ENCODE assay signal across 15 mouse cellular contexts in genomic region chrX:11486588-11486987, GRCm38 (mm10).
DNase-seq lines count a peak whose midpoint lies in the region; ATAC-seq and TF ChIP-seq lines count a peak whose summit lies in the region.
"Had no signal": no experiment of that assay in that cellular context is flagged by ENCODE, and none has a peak within 500 bp of the region (broad histone marks: within the 10 kb centered on the region; RNA-seq: fewer than 3 reads in every experiment).

No protein-coding gene starts in this region.

- intact Hi-C loops in heart, postnatal 36 days (cut with DNase I) = no loop called here

- WGBS in heart, postnatal 0 days = 24% methylated on average over 2 of the region's 2 CpGs
- 61% methylated on average over 2 of the region's 2 CpGs for WGBS in midbrain, embryonic 12.5 days
- WGBS in midbrain, embryonic 13.5 days = 48% methylated on average over 2 of the region's 2 CpGs
- 11% methylated on average over 2 of the region's 2 CpGs for WGBS in embryonic facial prominence, embryonic 15.5 days

- no peaks in the 10 kb centered on the region for H3K27me3 ChIP-seq in heart, postnatal 0 days (ENCODE audit: control insufficient read depth, insufficient read depth, low read length)
- peaks cover 20% of the 10 kb centered on the region; the same call in 1 of the 2 replicates for H3K27me3 ChIP-seq in midbrain, embryonic 12.5 days
- peaks cover 12% of the 10 kb centered on the region; the same call in 1 of the 2 replicates for H3K27me3 ChIP-seq in midbrain, embryonic 13.5 days
- H3K27me3 ChIP-seq in embryonic facial prominence, embryonic 15.5 days = no peaks in the 10 kb centered on the region; the same call in 1 of the 2 replicates
- H3K27me3 ChIP-seq: liver, embryonic 13.5 days had no signal

- peak; percentile 55; the same call in 1 of the 2 replicates for ATAC-seq in heart, postnatal 0 days (ENCODE audit: insufficient read depth, low read depth)
- no peak for ATAC-seq in midbrain, embryonic 12.5 days (ENCODE audit: low FRiP score, low read depth)
- no peak for ATAC-seq in midbrain, embryonic 13.5 days
- ATAC-seq in embryonic facial prominence, embryonic 15.5 days (ENCODE audit: insufficient number of reproducible peaks, low FRiP score, low TSS enrichment, low read depth) = 0 out of 2 replicates have a peak, but pooled peaks have one; percentile 47

- no peak for TF ChIP-seq EP300 in heart, postnatal 0 days (IDR thresholded peaks at IDR 0.05; ENCODE audit: low read depth)

- DNase-seq in heart, postnatal 0 days (ENCODE audit: low spot score) = no peak
- no peak for DNase-seq in heart, postnatal 36 days
- no peak for DNase-seq in T-cell, adult 2 months (ENCODE audit: low spot score)
- DNase-seq in adrenal gland, postnatal 25 days = no peak
- DNase-seq: adrenal gland, adult 2 months; cerebellum, adult 8-10 months; gastrocnemius, adult 2 months; heart, postnatal 10 days; liver, embryonic 13.5 days; thymus, adult 18-20 months had no signal

- no peaks in the 10 kb centered on the region for H3K9me3 ChIP-seq in heart, postnatal 0 days (replicated peaks; ENCODE audit: control insufficient read depth, low read length)
- no peaks in the 10 kb centered on the region for H3K9me3 ChIP-seq in midbrain, embryonic 12.5 days
- no peaks in the 10 kb centered on the region for H3K9me3 ChIP-seq in midbrain, embryonic 13.5 days
- no peaks in the 10 kb centered on the region for H3K9me3 ChIP-seq in embryonic facial prominence, embryonic 15.5 days (replicated peaks)
- H3K9me3 ChIP-seq: liver, embryonic 13.5 days had no signal

- H3K4me3 ChIP-seq in heart, postnatal 0 days (ENCODE audit: low read depth, low read length) = no peak overlapping the region
- H3K4me3 ChIP-seq in midbrain, embryonic 12.5 days = no peak overlapping the region
- no peak overlapping the region for H3K4me3 ChIP-seq in midbrain, embryonic 13.5 days (replicated peaks)
- no peak overlapping the region for H3K4me3 ChIP-seq in embryonic facial prominence, embryonic 15.5 days (replicated peaks)
- H3K4me3 ChIP-seq: erythroblast, embryonic 14.5 days; gastrocnemius, adult 2 months; liver, embryonic 13.5 days had no signal

- H3K4me1 ChIP-seq in heart, postnatal 0 days (ENCODE audit: control insufficient read depth, insufficient read depth) = no peaks in the 10 kb centered on the region
- peaks cover 28% of the 10 kb centered on the region for H3K4me1 ChIP-seq in midbrain, embryonic 12.5 days
- H3K4me1 ChIP-seq in midbrain, embryonic 13.5 days (replicated peaks) = peaks cover 38% of the 10 kb centered on the region
- H3K4me1 ChIP-seq in embryonic facial prominence, embryonic 15.5 days = peaks cover 18% of the 10 kb centered on the region
- H3K4me1 ChIP-seq: liver, embryonic 13.5 days had no signal

- no peak for TF ChIP-seq CTCF in heart, postnatal 0 days (IDR thresholded peaks at IDR 0.05; ENCODE audit: low read depth)

- H3K27ac ChIP-seq in heart, postnatal 0 days (ENCODE audit: low read depth) = no peak overlapping the region
- H3K27ac ChIP-seq in midbrain, embryonic 12.5 days (replicated peaks) = 0 out of 2 replicates have a peak overlapping the region, but pooled peaks have one; percentile 25
- no peak overlapping the region for H3K27ac ChIP-seq in midbrain, embryonic 13.5 days
- H3K27ac ChIP-seq in embryonic facial prominence, embryonic 15.5 days (replicated peaks) = no peak overlapping the region
- H3K27ac ChIP-seq: gastrocnemius, adult 2 months; kidney, postnatal 0 days; liver, embryonic 13.5 days had no signal

- no peak overlapping the region for H3K4me2 ChIP-seq in heart, postnatal 0 days (ENCODE audit: low read depth, low read length)
- H3K4me2 ChIP-seq in midbrain, embryonic 12.5 days (replicated peaks) = no peak overlapping the region
- H3K4me2 ChIP-seq in midbrain, embryonic 13.5 days (replicated peaks) = no peak overlapping the region
- no peak overlapping the region for H3K4me2 ChIP-seq in embryonic facial prominence, embryonic 15.5 days (replicated peaks)
- H3K4me2 ChIP-seq: liver, embryonic 13.5 days had no signal

- no peaks in the 10 kb centered on the region for H3K36me3 ChIP-seq in heart, postnatal 0 days (replicated peaks; ENCODE audit: control insufficient read depth, insufficient read depth, low read length)
- no peaks in the 10 kb centered on the region for H3K36me3 ChIP-seq in midbrain, embryonic 12.5 days
- no peaks in the 10 kb centered on the region for H3K36me3 ChIP-seq in midbrain, embryonic 13.5 days
- no peaks in the 10 kb centered on the region for H3K36me3 ChIP-seq in embryonic facial prominence, embryonic 15.5 days
- H3K36me3 ChIP-seq: liver, embryonic 13.5 days had no signal

- no peak overlapping the region for H3K9ac ChIP-seq in heart, postnatal 0 days (replicated peaks; ENCODE audit: low read depth, low read length)
- H3K9ac ChIP-seq in midbrain, embryonic 12.5 days (replicated peaks) = no peak overlapping the region
- H3K9ac ChIP-seq in midbrain, embryonic 13.5 days (replicated peaks) = no peak overlapping the region
- no peak overlapping the region for H3K9ac ChIP-seq in embryonic facial prominence, embryonic 15.5 days
- H3K9ac ChIP-seq: liver, embryonic 13.5 days had no signal

Comparison
In these comparisons a context has a peak if more than half of its experiments do, and no peak if none do; other contexts are left out.
1. ATAC-seq: peak in heart, postnatal 0 days (single experiment) and embryonic facial prominence, embryonic 15.5 days (single experiment); none in midbrain, embryonic 12.5 days (single experiment) and midbrain, embryonic 13.5 days (single experiment).